Mouse (Mus musculus) E14TG2a.4 (cell line): ENCODE results near the gene Frem2.

ENCODE experiments used
- H3K27me3 ChIP-seq: 2 replicates; pipeline ENCODE4 v1.6.1; 2014; ENCODE audit warnings: low read length, control low read depth; ENCODE audit not compliant: insufficient read depth
- H3K36me3 ChIP-seq: 2 replicates; pipeline ENCODE4 v1.6.1; 2014; ENCODE audit warnings: low read length, control low read depth; ENCODE audit not compliant: insufficient read depth
- H3K4me1 ChIP-seq: replicated peaks from 2 replicates; pipeline ENCODE4 v1.6.1; 2014; ENCODE audit warnings: low read depth, low read length, control low read depth
- H3K4me3 ChIP-seq: replicated peaks from 2 replicates; pipeline ENCODE4 v1.5.1; 2014; ENCODE audit warnings: mild to moderate bottlenecking, low read length
- H3K9me3 ChIP-seq: 2 replicates; pipeline ENCODE4 v1.6.1; 2014; ENCODE audit warnings: low read length, control low read depth
- CTCF ChIP-seq: conservative IDR thresholded peaks from 2 replicates; pipeline ENCODE4 v1.5.1; 2014; ENCODE audit warnings: low read length
- NANOG ChIP-seq: IDR thresholded peaks from 2 replicates; pipeline ENCODE4 v1.6.1; 2014; ENCODE audit warnings: borderline replicate concordance, low read length, mixed read lengths
- POU5F1 ChIP-seq: IDR thresholded peaks from 2 replicates; pipeline ENCODE4 v1.6.1; 2014; ENCODE audit warnings: low read length, borderline replicate concordance

Frem2 gene

DNA sequence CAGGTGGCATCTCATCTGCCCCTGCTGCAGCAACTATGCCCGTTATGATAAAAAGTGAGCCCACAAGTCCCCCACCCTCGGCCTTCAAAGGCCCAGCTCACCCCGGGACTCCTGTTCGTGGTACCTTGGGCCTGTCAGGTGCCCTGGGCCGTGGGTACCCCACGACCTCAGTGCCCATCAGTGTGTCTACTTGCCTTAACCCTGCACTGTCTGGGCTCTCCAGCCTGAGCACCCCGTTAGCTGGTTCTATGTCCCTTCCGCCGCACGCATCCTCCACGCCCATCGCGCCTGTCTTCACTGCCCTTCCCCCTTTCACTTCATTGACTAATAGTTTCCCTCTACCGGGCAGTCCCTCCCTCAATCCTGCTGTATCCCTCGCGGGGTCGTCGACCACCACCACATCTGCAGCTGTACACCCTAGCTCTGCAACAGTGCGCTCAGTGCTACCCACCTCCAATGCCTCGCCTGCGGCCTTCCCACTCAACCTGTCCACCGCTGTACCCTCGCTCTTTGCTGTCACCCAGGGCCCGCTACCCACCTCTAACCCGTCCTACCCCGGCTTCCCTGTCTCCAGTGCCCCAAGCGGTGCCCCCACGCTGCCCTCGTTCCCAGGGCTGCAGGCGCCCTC is 178.6 kb downstream of the Frem2 start:
- H3K4me1 ChIP-seq = peaks cover 53% of the 10 kb centered on the region
- H3K27me3 ChIP-seq = no peaks in the 10 kb centered on the region
- no peaks in the 10 kb centered on the region for H3K9me3 ChIP-seq
- peaks cover 72% of the 10 kb centered on the region for H3K36me3 ChIP-seq
- TF ChIP-seq CTCF (no peak), NANOG (no peak), POU5F1 (no peak)
- peak overlapping the region; percentile 57 for H3K4me3 ChIP-seq

DNA sequence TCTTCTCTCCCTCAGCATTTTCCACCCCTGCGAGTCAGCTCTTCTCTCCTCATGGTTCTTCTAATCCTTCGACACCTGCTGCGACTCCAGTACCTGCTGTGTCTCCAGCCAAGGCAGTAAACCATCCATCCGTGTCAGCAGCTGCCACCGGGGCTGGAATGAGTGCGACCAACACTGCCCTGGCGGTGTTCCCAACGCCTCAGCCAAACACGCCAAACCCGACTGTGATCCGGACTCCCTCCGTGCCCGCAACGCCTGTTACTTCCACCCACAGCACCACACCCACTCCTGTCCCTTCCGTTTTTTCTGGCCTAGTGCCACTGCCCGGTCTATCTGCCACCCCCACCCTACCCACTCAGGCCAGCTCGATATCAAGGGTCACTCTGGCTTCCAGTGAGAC is 179.7 kb downstream of the Frem2 start:
- Histone ChIP-seq H3K4me1 (peaks cover 46% of the 10 kb centered on the region), H3K9me3 (no peaks in the 10 kb centered on the region), H3K27me3 (no peaks in the 10 kb centered on the region), H3K4me3 (0 out of 2 replicates have a peak overlapping the region, but pooled peaks have one; percentile 17), H3K36me3 (peaks cover 81% of the 10 kb centered on the region)
- TF ChIP-seq CTCF = no peak
- TF ChIP-seq NANOG = no peak
- no peak for TF ChIP-seq POU5F1

DNA sequence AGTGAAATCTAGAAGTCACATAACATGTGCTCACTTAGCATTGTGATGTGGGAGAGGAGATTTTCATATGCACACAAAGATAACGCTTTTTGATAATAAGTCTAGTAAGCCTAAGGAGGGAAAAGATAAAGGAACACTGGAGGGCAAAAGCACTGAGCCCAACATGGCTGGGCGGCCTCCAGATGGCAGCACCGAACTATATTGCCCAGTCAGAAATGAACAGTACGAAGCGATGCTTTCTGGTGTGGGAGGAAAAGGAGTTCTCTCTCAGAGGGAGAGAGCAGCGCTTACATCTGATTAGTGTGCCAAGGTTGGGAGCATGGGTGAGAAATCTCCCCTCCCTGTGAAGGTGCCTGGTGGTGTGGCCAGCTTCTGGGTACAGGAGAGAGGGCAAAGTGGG is 181.3 kb downstream of the Frem2 start:
- H3K9me3 ChIP-seq = no peaks in the 10 kb centered on the region
- H3K36me3 ChIP-seq = peaks cover 86% of the 10 kb centered on the region
- no peaks in the 10 kb centered on the region for H3K27me3 ChIP-seq
- peaks cover 51% of the 10 kb centered on the region for H3K4me1 ChIP-seq
- no peak overlapping the region for H3K4me3 ChIP-seq
- TF ChIP-seq CTCF (peak; percentile 44), POU5F1 (no peak), NANOG (no peak)

DNA sequence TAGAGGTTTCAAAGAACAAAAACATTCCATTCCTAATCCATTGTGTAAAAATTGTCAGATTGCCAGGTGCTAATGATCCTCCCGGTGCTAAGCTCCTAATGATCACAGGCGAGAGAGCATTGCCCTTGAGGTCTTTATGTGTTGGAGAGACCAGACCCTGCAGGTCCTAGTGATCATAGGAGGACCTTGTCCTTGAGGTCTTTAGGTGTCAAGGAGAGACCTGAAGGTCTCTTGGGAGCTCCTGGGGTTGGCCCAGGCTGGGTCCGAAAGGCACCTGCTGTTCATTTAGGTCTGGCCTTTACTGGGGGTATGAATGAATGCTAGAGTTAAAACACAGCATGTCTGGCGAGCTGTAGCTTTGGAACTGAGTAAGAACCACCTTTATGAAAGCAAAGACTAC is 183.0 kb downstream of the Frem2 start:
- Histone ChIP-seq H3K4me1 (peaks cover 51% of the 10 kb centered on the region), H3K4me3 (no peak overlapping the region), H3K36me3 (peaks cover 97% of the 10 kb centered on the region), H3K9me3 (no peaks in the 10 kb centered on the region), H3K27me3 (no peaks in the 10 kb centered on the region)
- TF ChIP-seq NANOG = no peak
- TF ChIP-seq CTCF = no peak
- TF ChIP-seq POU5F1 = no peak

DNA sequence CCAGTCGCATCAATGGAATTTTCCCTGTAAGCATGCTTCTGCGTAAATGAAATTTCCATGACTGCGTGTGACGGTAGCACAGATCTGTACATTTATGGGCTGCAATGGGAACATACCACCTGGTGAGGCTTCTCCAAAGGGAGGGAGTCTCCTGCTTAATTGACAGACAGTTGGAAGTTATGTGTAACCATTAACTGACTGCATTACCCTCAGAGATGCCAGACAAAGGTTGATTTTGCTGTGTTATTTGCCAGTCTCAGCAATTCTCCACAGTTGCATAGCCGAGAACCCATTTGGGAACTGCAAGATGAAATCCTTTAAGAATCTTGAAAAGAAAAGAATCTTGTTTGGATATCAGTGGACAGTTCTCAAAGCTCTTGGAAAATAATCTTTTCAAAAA is 185.1 kb downstream of the Frem2 start:
- TF ChIP-seq NANOG (no peak), POU5F1 (no peak), CTCF (no peak)
- Histone ChIP-seq H3K36me3 (peaks cover 94% of the 10 kb centered on the region), H3K4me1 (peaks cover 51% of the 10 kb centered on the region), H3K27me3 (no peaks in the 10 kb centered on the region), H3K4me3 (no peak overlapping the region), H3K9me3 (no peaks in the 10 kb centered on the region)

DNA sequence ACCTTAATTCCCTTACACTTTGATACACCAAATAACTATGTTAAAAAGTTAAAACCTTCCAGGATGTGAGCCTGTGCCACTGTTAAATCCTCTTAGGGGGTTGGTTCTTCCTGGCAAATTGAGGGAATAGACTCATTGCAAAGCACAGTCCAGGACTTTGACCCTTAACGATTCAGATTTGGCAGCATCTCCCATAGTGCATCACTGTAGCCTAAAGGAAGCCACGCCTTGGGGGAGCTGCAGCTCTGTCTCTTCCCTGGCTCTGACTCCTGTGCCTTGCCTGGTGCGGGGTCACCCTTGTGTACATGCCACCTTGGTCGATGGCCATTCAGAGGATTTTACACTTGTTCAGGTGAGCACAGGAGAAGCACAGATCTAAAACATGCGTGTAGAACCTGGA is 187.5 kb downstream of the Frem2 start:
- TF ChIP-seq NANOG = no peak
- no peak for TF ChIP-seq POU5F1
- TF ChIP-seq CTCF = no peak
- H3K36me3 ChIP-seq = peaks cover 77% of the 10 kb centered on the region
- peaks cover 68% of the 10 kb centered on the region for H3K4me1 ChIP-seq
- H3K4me3 ChIP-seq = no peak overlapping the region; the same call in 1 of the 2 replicates
- H3K27me3 ChIP-seq = no peaks in the 10 kb centered on the region
- no peaks in the 10 kb centered on the region for H3K9me3 ChIP-seq

DNA sequence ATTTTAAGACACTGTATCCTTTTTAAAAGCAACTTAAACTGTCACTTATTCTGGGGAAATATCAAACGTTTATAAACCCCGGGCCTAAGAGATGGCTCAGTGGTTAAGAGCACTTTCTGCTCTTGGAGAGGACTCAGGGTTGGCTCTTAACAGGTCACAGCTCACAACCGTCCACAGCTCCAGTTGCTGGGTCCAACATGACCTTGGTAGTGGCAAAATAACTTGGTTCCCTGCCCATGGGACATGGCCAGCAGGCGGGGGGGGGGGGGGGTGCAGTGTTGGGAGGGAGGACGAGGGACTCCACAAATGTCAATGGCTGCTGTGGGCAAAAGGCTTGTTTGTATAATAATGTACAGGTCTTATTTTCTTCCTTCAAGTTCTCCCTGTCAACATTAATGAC is 189.8 kb downstream of the Frem2 start:
- Histone ChIP-seq H3K27me3 (no peaks in the 10 kb centered on the region), H3K36me3 (peaks cover 54% of the 10 kb centered on the region), H3K4me3 (no peak overlapping the region), H3K9me3 (no peaks in the 10 kb centered on the region), H3K4me1 (peaks cover 68% of the 10 kb centered on the region)
- no peak for TF ChIP-seq NANOG

DNA sequence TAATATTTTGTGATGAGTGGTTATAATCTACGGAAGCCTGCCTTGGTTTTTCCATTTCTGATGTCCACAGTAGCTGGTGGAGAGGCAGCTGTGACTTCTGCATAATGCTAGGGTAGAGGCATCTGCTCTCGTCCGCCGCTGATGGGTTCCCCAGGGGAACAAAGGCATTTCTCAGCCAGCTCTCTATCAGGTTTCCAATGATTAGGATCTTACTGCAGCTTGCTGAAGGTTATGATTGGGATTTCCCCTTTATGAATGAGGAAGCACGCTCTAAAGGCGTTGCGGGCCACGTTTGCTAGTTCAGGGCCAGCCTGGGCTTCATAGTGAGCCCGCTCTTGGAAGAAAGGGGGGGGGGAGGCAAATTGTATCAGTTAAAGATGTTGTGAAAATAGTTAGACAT is 190.7 kb downstream of the Frem2 start:
- H3K9me3 ChIP-seq = no peaks in the 10 kb centered on the region
- no peaks in the 10 kb centered on the region for H3K27me3 ChIP-seq
- peaks cover 48% of the 10 kb centered on the region for H3K36me3 ChIP-seq
- peaks cover 72% of the 10 kb centered on the region for H3K4me1 ChIP-seq
- H3K4me3 ChIP-seq = peak overlapping the region; percentile 96
- TF ChIP-seq NANOG (no peak), POU5F1 (no peak), CTCF (no peak)

DNA sequence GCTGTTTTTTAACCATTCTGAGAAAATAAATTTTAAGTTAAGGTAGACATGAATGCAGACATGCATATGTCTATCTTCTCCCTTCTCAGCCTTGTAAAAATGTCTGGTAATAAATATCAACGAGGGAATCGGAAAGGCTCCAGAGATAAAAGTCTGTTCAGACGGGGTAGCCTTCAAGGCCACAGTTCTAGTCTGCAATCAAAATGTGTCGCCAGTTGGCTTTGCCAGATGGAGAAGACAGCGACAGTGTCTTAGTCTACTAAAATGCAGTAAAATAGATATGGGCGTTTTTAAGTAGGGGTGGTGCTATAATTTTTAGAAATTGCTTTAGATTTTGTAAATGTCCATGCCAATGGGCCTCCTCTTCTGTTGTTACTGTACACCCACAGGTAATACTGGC is 191.8 kb downstream of the Frem2 start:
- TF ChIP-seq CTCF (no peak), POU5F1 (no peak), NANOG (no peak)
- peaks cover 48% of the 10 kb centered on the region for H3K36me3 ChIP-seq
- H3K27me3 ChIP-seq = no peaks in the 10 kb centered on the region
- no peaks in the 10 kb centered on the region for H3K9me3 ChIP-seq
- peaks cover 70% of the 10 kb centered on the region for H3K4me1 ChIP-seq
- H3K4me3 ChIP-seq = peak overlapping the region; percentile 96
